18 mouse cellular contexts compared by ENCODE assay signal in the genomic region with DNA sequence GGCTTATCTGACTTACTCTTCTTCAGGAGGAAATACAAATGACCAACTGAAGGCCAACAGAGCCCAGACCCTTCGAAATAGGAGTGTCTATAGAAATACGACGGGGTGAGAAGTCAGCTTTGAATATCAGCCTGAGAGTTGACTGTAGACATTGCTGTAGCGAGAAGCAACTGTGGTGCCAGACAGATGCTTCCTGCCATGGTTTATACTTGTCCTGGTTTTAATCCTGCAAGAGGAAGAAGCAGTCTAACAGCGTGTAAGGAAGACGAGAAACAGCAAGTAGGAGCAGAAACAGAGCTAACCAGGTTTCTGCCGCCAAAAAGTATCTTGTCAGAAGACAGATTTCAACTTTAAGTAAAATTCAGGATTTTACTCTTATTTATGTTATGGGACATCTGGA.
"Had no signal": no experiment of that assay in that cellular context is flagged by ENCODE, and none has a peak within 500 bp of the region (broad histone marks: within the 10 kb centered on the region; RNA-seq: fewer than 3 reads in every experiment).

No protein-coding gene starts in this region.

- H3K27ac ChIP-seq: limb, embryonic 10.5 days; liver, embryonic 15.5 days; macrophage; midbrain, embryonic 12.5 days; neural tube, embryonic 13.5 days; stomach, postnatal 0 days had no signal

- H3K36me3 ChIP-seq: limb, embryonic 10.5 days; liver, embryonic 15.5 days; midbrain, embryonic 12.5 days; neural tube, embryonic 13.5 days had no signal

- H3K4me2 ChIP-seq: liver, embryonic 11.5 days; liver, embryonic 15.5 days; midbrain, embryonic 12.5 days; neural tube, embryonic 13.5 days had no signal

- H3K4me3 ChIP-seq: limb, embryonic 10.5 days; liver, embryonic 15.5 days; midbrain, embryonic 12.5 days; neural tube, embryonic 13.5 days had no signal

- H3K4me1 ChIP-seq: limb, embryonic 10.5 days; liver, embryonic 15.5 days; midbrain, embryonic 12.5 days; neural tube, embryonic 13.5 days had no signal

- H3K27me3 ChIP-seq: liver, embryonic 15.5 days; midbrain, embryonic 12.5 days; neural tube, embryonic 13.5 days had no signal

- H3K9me3 ChIP-seq: limb, embryonic 10.5 days; liver, embryonic 15.5 days; midbrain, embryonic 12.5 days; neural tube, embryonic 13.5 days had no signal

- ATAC-seq: inflammation-experienced regulatory T-cells, adult 6 months; intestine, postnatal 0 days; midbrain, embryonic 16.5 days had no signal

- DNase-seq: kidney, adult 8-10 months; kidney, postnatal 25 days; lung, adult 2 months; lung, postnatal 10 days; retina, postnatal 1 day; right cerebral cortex, postnatal 25 days; thymus, adult 18-20 months; thymus, postnatal 14 days had no signal

- H3K9ac ChIP-seq: liver, embryonic 15.5 days; midbrain, embryonic 12.5 days; neural tube, embryonic 13.5 days had no signal
